Mouse (Mus musculus) induced T-regulatory cell, adult 2 months (primary cell): ENCODE results near the gene Pde4d.

Experiments
- DNase-seq: peaks from one replicate; pipeline ENCODE4 v3.0.0-alpha.2; 2012; ENCODE audit warnings: low read depth

The Pde4d gene

GRCm38 (mm10) chr13:109569491-109569890 is 1119.7 kb downstream of the Pde4d start:
- DNase-seq: no peak

DNA sequence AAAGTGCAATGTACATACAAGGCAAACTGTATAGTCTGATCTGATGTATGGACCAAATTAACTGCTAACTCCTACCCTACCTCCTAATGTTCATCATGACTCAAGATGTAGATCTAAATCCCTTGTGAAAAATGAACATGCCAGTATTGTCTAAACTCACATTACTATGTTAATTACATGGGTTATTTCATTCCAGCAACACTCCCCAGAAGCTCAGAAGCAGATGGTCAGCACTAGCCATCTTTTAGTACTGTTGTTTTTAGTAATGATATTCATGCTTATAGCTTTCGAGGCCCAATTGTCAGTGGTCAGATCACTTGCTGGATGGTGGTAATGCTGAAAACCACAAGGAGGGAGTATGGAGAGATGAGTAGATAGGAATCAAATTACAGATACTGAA is 1127.0 kb downstream of the Pde4d start:
- no peak for DNase-seq

DNA sequence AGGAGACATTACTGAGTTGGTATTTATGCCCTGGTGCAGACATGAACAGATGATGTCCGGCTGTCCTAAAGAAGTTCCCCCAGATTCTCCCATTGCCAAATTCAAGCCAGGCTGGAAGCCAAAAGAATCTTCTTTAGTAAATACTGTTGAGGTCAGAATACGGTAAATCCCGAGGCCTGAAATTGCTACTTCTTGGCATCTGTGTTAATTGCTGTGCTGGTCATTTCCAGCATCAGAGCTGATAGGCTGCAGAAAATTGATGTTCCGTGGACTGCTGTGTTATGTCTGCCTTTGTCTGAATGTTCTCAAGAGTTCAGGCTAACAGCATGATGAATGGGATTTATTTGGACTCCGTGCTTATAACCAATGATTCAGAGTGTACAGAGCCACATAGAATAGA is 1127.7 kb downstream of the Pde4d start:
- no peak for DNase-seq

DNA sequence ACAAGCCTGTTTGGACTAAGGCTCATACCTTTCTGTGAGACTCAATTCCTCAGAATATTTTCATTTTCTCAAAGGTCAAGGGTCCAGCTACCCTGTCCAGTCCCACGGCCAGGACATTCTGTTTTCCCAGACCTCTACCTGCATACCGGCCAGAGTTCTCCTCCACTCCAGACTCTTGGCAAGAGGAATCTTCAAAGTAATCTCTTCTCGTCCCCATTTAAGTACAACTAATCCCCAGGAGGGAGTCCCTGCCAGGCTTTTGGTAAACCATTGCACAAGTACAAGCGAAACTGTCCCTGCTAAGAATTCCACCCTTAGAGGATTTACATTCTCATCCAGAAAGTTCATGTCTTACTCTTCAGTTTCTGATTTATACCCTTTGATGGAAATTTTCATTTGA is 1128.2 kb downstream of the Pde4d start:
- no peak for DNase-seq

- DNase-seq: no peak
These were observed 1131.7 kb downstream of the Pde4d start for GRCm38 (mm10) chr13:109581284-109582070.

GRCm38 (mm10) chr13:109590048-109590447 is 1140.3 kb downstream of the Pde4d start:
- DNase-seq: no peak

- no peak for DNase-seq
These were observed 1142.5 kb downstream of the Pde4d start for GRCm38 (mm10) chr13:109592192-109592797.

DNA sequence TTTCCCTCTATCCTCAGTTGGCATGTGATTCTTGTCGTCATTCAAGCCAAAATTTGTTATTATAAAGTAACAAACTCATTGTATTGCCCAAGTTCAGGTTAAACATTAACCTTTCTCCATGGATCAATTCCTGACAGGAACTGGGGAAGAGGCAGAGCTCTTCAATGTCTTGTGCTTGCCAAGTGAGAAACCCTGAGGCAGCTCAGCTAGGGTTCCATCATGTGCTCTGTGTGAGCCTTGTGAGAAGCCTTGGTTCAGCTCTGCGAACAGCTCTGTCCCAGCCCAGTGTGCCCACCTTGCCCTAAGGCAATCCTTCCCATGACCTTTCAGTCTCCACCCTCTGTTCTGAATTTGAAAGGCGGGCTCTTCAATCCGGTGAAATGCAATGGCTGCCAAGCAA is 1150.0 kb downstream of the Pde4d start:
- no peak for DNase-seq

DNA sequence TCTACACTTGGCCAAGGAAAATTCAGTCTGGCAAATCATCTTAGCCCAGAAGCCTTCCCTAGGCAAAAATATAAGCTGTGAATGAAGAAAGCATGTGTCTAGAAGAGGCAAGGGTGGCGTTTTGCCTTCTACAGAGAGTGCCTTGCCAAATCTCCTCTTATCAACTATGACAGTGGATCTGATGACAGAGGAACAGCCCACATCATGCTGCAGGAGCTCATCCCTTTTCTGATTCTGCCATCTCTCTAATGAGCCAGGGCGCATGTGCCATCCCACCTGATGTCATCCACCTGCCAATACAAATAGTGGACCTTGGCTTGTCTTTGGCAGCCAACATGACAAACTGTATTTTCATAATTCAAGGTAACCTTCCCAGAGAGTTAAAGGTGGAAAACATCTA is 1154.3 kb downstream of the Pde4d start:
- no peak for DNase-seq

- no peak for DNase-seq
These were observed 1155.4 kb downstream of the Pde4d start for GRCm38 (mm10) chr13:109605140-109605539.

- DNase-seq: no peak
These were observed 1159.5 kb downstream of the Pde4d start for GRCm38 (mm10) chr13:109609106-109609804.

GRCm38 (mm10) chr13:109609805-109610187 is 1160.0 kb downstream of the Pde4d start:
- DNase-seq: peak; percentile 43

- no peak for DNase-seq
These were observed 1161.0 kb downstream of the Pde4d start for GRCm38 (mm10) chr13:109610772-109611171.

GRCm38 (mm10) chr13:109615213-109615784 is 1165.6 kb downstream of the Pde4d start:
- no peak for DNase-seq

- DNase-seq: peak; percentile 12
These were observed 1166.1 kb downstream of the Pde4d start for GRCm38 (mm10) chr13:109615785-109616281.

DNA sequence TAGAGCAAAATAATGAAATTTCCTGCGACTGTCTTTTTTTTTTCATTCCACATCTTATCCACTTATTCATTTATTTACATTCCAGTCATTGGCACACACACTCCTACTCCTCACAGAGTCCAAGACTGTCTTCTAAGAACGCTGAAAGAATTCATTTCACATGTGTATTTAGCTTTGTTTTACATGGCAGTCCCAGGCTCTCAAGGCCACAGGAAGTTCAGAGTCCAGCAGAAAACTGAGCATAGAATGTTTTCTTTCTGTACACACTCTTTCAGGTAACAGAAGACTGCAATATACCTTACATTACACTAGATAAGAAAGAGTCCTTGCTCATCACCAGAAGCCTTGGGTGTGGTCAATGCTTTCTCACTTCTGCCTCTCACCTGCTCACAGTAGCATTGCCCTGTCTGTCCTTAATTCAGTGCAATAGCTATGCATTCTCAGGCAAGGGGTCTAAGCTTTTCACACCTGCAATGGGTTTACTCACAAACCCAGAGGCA is 1169.5 kb downstream of the Pde4d start:
- no peak for DNase-seq

- DNase-seq: no peak
These were observed 1172.5 kb downstream of the Pde4d start for GRCm38 (mm10) chr13:109622207-109622606.

DNA sequence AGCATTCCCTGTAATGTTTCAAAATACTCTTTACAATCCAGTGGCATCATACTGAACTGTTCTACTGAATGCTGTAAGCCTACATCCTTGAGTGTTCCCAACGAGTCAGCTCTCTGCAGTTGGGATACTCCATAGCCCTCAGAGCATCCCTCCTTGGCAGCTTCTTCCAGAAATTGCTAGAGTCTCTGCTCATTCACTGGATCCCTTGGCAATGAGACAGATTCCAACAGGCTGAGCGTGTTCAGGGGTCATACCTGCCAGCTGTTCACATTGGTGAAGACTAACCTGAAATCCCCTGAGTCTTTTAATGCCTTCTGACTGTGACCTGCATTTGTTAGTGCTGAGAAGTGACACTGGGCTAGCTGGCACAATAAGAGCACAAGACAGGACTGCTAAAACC is 1173.5 kb downstream of the Pde4d start:
- no peak for DNase-seq

DNA sequence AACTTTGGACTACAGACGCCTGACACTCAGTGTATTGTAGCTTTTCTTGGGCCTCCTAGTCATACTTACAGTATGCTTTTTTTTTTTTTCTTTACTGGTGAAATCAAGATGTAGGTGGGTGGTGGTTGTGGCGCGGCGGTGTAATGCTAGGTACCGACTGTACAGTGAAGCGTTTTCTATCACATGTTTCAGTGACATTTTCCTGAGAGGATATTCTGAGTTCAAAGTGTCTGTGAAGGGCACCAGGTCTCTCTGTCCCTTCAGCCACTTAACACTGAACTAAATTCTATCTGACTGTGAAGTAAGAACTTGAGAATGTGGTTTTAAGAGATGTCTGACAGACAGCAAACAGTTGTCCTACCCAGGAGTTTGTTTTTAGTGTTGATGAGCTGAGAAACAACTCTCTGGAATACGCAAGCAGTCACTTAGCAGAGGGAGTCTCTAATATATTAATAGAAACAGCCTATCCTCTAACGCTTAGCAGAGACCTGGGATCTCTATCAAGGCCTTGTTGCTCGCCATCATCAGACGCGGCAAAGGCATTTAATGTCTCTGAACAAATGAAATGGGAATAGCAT is 1175.1 kb downstream of the Pde4d start:
- DNase-seq: no peak

GRCm38 (mm10) chr13:109625466-109626129 is 1175.8 kb downstream of the Pde4d start:
- DNase-seq: no peak

GRCm38 (mm10) chr13:109627265-109627664 is 1177.5 kb downstream of the Pde4d start:
- DNase-seq: no peak
